Comparison of ENCODE assay signal across 9 mouse cellular contexts in the genomic region with DNA sequence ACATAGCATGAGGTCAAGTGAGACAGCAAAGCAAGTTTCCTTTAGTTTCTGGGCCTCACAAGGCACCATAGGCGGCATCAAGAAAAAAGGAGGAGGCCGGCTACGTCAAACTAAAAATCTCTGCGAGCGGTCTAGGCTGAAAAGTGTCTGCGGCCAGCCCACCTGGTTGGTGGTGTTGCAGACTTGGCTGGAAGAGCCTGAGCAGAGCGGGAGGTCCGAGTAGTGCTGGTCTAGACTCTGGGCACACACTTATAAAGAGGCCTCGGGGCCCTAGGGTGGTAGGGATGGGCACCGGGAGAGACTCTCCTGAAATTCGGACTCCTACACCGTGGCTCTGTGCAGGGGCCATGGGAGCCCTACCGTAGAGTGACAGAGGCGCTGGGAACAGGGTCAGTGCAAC. TPM values are rescaled to one million over a fixed set of nuclear protein-coding genes. Genes with fewer than 3 reads are reported as not detected.
DNase-seq lines count a peak whose midpoint lies in the region; ATAC-seq and TF ChIP-seq lines count a peak whose summit lies in the region.
"Had no signal": no experiment of that assay in that cellular context is flagged by ENCODE, and none has a peak within 500 bp of the region (broad histone marks: within the 10 kb centered on the region; RNA-seq: fewer than 3 reads in every experiment).

No protein-coding gene starts in this region.

- H3K4me3 ChIP-seq in gastrocnemius, adult 2 months, result peak overlapping the region; percentile 58
- H3K4me3 ChIP-seq in ES-Bruce4 (ENCODE audit: low read depth, low read length), result peak overlapping the region; percentile 16
- H3K4me3 ChIP-seq in intestine, embryonic 14.5 days (ENCODE audit: low read depth, low read length), result peak overlapping the region; percentile 25
- no peak overlapping the region for H3K4me3 ChIP-seq in liver, embryonic 12.5 days
- H3K4me3 ChIP-seq: myocyte had no signal

- 4% methylated on average over 14 of the region's 14 CpGs for WGBS in intestine, embryonic 14.5 days
- 11% methylated on average over 14 of the region's 14 CpGs for whole genome bisulfite sequencing in liver, embryonic 12.5 days (ENCODE audit: insufficient replicate concordance)

- H3K4me1 ChIP-seq in ES-Bruce4 (ENCODE audit: control insufficient read depth, insufficient read depth, low read length), result no peaks in the 10 kb centered on the region
- peaks cover 6% of the 10 kb centered on the region; the same call in 1 of the 2 replicates for H3K4me1 ChIP-seq in intestine, embryonic 14.5 days (replicated peaks; ENCODE audit: control insufficient read depth, insufficient read depth, low read length)
- H3K4me1 ChIP-seq in liver, embryonic 12.5 days, result no peaks in the 10 kb centered on the region; the same call in 1 of the 2 replicates

- H3K9ac ChIP-seq in ES-Bruce4 (ENCODE audit: low read depth, poor library complexity, severe bottlenecking), result no peak overlapping the region
- H3K9ac ChIP-seq in intestine, embryonic 14.5 days (ENCODE audit: low read length), result 0 out of 2 replicates have a peak overlapping the region, but pooled peaks have one; percentile 1
- no peak overlapping the region; the same call in 1 of the 2 replicates for H3K9ac ChIP-seq in liver, embryonic 12.5 days

- no peak for TF ChIP-seq EP300 in ES-Bruce4 (IDR thresholded peaks at IDR 0.05; ENCODE audit: insufficient read depth, low read depth, low read length)

- no peak for TF ChIP-seq POLR2A in ES-Bruce4 (IDR thresholded peaks at IDR 0.05; ENCODE audit: insufficient read depth, low read length)

- DNase-seq in gastrocnemius, adult 2 months, result no peak
- no peak for DNase-seq in gastrocnemius, postnatal 10 days
- peak; percentile 60 for DNase-seq in embryo, embryonic 9.5 days (ENCODE audit: extremely low spot score)
- DNase-seq in intestine, embryonic 14.5 days (ENCODE audit: low spot score), result peak; percentile 75
- peak; percentile 79 to 84 for DNase-seq in right cerebral cortex, postnatal 10 days (ENCODE audit: low spot score in 2 of 2)
- no peak for DNase-seq in adipocyte (ENCODE audit: low spot score)

- intact Hi-C loops in gastrocnemius, adult 2 months (cut with DNase I), result no loop called here

- peak; percentile 55 for ATAC-seq in intestine, embryonic 14.5 days (replicated peaks; ENCODE audit: low FRiP score, low TSS enrichment, low read depth)
- no peak for ATAC-seq in liver, embryonic 12.5 days

- no peaks in the 10 kb centered on the region for H3K9me3 ChIP-seq in ES-Bruce4 (replicated peaks; ENCODE audit: control insufficient read depth, insufficient read depth, low read length, poor library complexity, severe bottlenecking)
- no peaks in the 10 kb centered on the region for H3K9me3 ChIP-seq in intestine, embryonic 14.5 days (ENCODE audit: control insufficient read depth, low read length)
- no peaks in the 10 kb centered on the region for H3K9me3 ChIP-seq in liver, embryonic 12.5 days (replicated peaks)

- H3K27me3 ChIP-seq in ES-Bruce4 (ENCODE audit: control insufficient read depth, insufficient read depth, low read length, poor library complexity, severe bottlenecking), result no peaks in the 10 kb centered on the region
- no peaks in the 10 kb centered on the region for H3K27me3 ChIP-seq in intestine, embryonic 14.5 days (replicated peaks; ENCODE audit: control insufficient read depth, insufficient read depth, low read length)
- peaks cover 79% of the 10 kb centered on the region for H3K27me3 ChIP-seq in liver, embryonic 12.5 days (replicated peaks)

- peak overlapping the region; percentile 43 for H3K4me2 ChIP-seq in intestine, embryonic 14.5 days (ENCODE audit: low read length)
- peak overlapping the region; percentile 23; the same call in 1 of the 2 replicates for H3K4me2 ChIP-seq in liver, embryonic 12.5 days

- no peaks in the 10 kb centered on the region for H3K36me3 ChIP-seq in ES-Bruce4 (ENCODE audit: control insufficient read depth, insufficient read depth, low read length, poor library complexity, severe bottlenecking)
- H3K36me3 ChIP-seq in intestine, embryonic 14.5 days (ENCODE audit: control insufficient read depth, insufficient read depth, low read length), result no peaks in the 10 kb centered on the region
- H3K36me3 ChIP-seq in liver, embryonic 12.5 days, result no peaks in the 10 kb centered on the region

- TF ChIP-seq CTCF in gastrocnemius, adult 2 months (IDR thresholded peaks at IDR 0.05), result no peak
- no peak for TF ChIP-seq CTCF in ES-Bruce4 (IDR thresholded peaks at IDR 0.05; ENCODE audit: low read depth, low read length)

- peak overlapping the region; percentile 63 for H3K27ac ChIP-seq in gastrocnemius, adult 2 months
- H3K27ac ChIP-seq in ES-Bruce4 (ENCODE audit: insufficient read depth, low read length), result no peak overlapping the region
- no peak overlapping the region for H3K27ac ChIP-seq in intestine, embryonic 14.5 days (ENCODE audit: low read depth)
- H3K27ac ChIP-seq in liver, embryonic 12.5 days, result no peak overlapping the region

RNA-seq across cellular contexts. Expression of gene Scn2b, which starts 1.9 kb away (rescaled TPM):
- total RNA-seq in gastrocnemius, adult 2 months (2021), result 1 to 10 TPM; 1.9 to 2.0 TPM
- 1 to 10 TPM; 1.8 to 2.2 TPM for total RNA-seq in gastrocnemius, postnatal 10 days (2021)
- 0.60 and 0.88 TPM in 2 replicates for polyA plus RNA-seq in ES-Bruce4 (2011; ENCODE audit: insufficient read depth, insufficient read length, low read depth, missing spikeins)
- 3.7 and 3.8 TPM in 2 replicates for polyA plus RNA-seq in intestine, embryonic 14.5 days (2014; fragmentation: Nextera tagmentation; extraction: Ambion mirVana)
- polyA plus RNA-seq in liver, embryonic 12.5 days (2016; fragmentation: Nextera tagmentation; extraction: Ambion mirVana), result 0.70 and 0.90 TPM in 2 replicates
- polyA plus RNA-seq: myocyte had no signal

RNA-seq across cellular contexts. Expression of gene Scn4b, which starts 22.5 kb away (rescaled TPM):
- 100 to 1,000 TPM; 201 to 246 TPM for total RNA-seq in gastrocnemius, adult 2 months (2021)
- 10 to 100 TPM; 72.8 to 79.1 TPM for total RNA-seq in gastrocnemius, postnatal 10 days (2021)
- polyA plus RNA-seq in ES-Bruce4 (2011; ENCODE audit: insufficient read depth, insufficient read length, low read depth, missing spikeins), result 0.35 and 0.40 TPM in 2 replicates
- not detected in 2 replicates for polyA plus RNA-seq in intestine, embryonic 14.5 days (2014; fragmentation: Nextera tagmentation; extraction: Ambion mirVana)
- 0.25 and 0.33 TPM in 2 replicates for polyA plus RNA-seq in liver, embryonic 12.5 days (2016; fragmentation: Nextera tagmentation; extraction: Ambion mirVana)
- polyA plus RNA-seq: myocyte had no signal

RNA-seq across cellular contexts. Expression of gene Jaml, which starts 36.7 kb away (rescaled TPM):
- under 1 TPM; 0.64 to 0.66 TPM for total RNA-seq in gastrocnemius, adult 2 months (2021)
- total RNA-seq in gastrocnemius, postnatal 10 days (2021), result under 1 TPM; 0.27 to 0.42 TPM
- polyA plus RNA-seq in ES-Bruce4 (2011; ENCODE audit: insufficient read depth, insufficient read length, low read depth, missing spikeins), result not detected in 2 replicates
- polyA plus RNA-seq in intestine, embryonic 14.5 days (2014; fragmentation: Nextera tagmentation; extraction: Ambion mirVana), result 42.7 and 49.4 TPM in 2 replicates
- polyA plus RNA-seq in liver, embryonic 12.5 days (2016; fragmentation: Nextera tagmentation; extraction: Ambion mirVana), result 0.12 TPM in 1 of 2 replicates, not detected in the other
- polyA plus RNA-seq: myocyte had no signal

Comparison
In these comparisons a context has a peak if more than half of its experiments do, and no peak if none do; other contexts are left out.
1. DNase-seq: peak in embryo, embryonic 9.5 days (single experiment), intestine, embryonic 14.5 days (single experiment) and right cerebral cortex, postnatal 10 days (2 of 2); none in gastrocnemius, adult 2 months (single experiment), gastrocnemius, postnatal 10 days (single experiment) and adipocyte (single experiment).
2. RNA of gene Jaml, which starts 36.7 kb away (polyA plus RNA-seq): 42.7 to 49.4 TPM in intestine, embryonic 14.5 days; not detected in ES-Bruce4 and 0.12 TPM in liver, embryonic 12.5 days; every median in the first group is over 10 times any median in the second.